Mouse (Mus musculus): ENCODE data around the gene Fmo4. TPM values are rescaled to one million over a fixed set of nuclear protein-coding genes. Genes with fewer than 3 reads are reported as not detected.

Fmo4 gene
- total RNA-seq (2014; fragmentation: Nextera tagmentation) (not detected in 2 replicates), total RNA-seq (2017) (0.22 TPM in 1 of 2 replicates, not detected in the other), polyA plus RNA-seq (2012) (0.03 TPM in 1 of 2 replicates, not detected in the other)

DNA sequence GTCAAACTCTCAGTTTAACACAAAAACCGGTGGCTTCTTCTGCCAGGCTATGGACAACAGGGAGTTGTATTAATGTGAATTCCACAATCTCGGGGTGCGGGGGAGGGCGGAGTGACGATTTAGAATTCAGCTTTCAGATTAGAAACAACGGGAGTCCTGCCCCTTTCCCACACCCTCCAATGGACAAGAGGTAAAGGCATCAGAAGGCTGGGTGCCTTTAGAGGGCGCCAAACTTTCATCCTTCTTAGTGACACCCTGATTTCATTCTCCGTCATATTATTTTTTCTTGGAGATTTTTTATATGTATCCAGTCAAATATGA, at the start of gene Fmo4:
Gene Fmo4, minus strand, starts transcription at position 137 of the 321 bp plus-strand sequence.
- ATAC-seq (ENCODE audit: extremely low read depth, insufficient number of reproducible peaks, low FRiP score, poor library complexity, severe bottlenecking): no peak
- TF ChIP-seq GATA1 (IDR thresholded peaks at IDR 0.05; ENCODE audit: borderline replicate concordance, low read length): no peak
- no peak for TF ChIP-seq TAL1 (conservative IDR thresholded peaks at IDR 0.05; ENCODE audit: low read depth, low read length)
- TF ChIP-seq GATA2 (IDR thresholded peaks at IDR 0.05; ENCODE audit: borderline replicate concordance, low read depth, low read length): no peak
- Histone ChIP-seq H3K9me3 (replicated peaks) (no peaks in the 10 kb centered on the region), H3K4me3 (ENCODE audit: low read depth, low read length) (no peak within 1 kb of the TSS), H3K36me3 (replicated peaks) (no peaks in the 10 kb centered on the region), H3K27me3 (ENCODE audit: insufficient read depth, low read length) (peaks cover 6% of the 10 kb centered on the region), H3K4me1 (ENCODE audit: insufficient read depth, low read depth, low read length) (no peaks in the 10 kb centered on the region)
- no peak for DNase-seq (ENCODE audit: low spot score)

GRCm38 (mm10) chr1:162862328-162862727, 48.6 kb upstream of the Fmo4 start:
- Histone ChIP-seq H3K4me1 (ENCODE audit: insufficient read depth, low read depth, low read length) (no peaks in the 10 kb centered on the region), H3K9me3 (replicated peaks) (no peaks in the 10 kb centered on the region), H3K36me3 (replicated peaks) (no peaks in the 10 kb centered on the region), H3K4me3 (ENCODE audit: low read depth, low read length) (no peak overlapping the region), H3K27me3 (ENCODE audit: insufficient read depth, low read length) (no peaks in the 10 kb centered on the region)
- ATAC-seq (ENCODE audit: extremely low read depth, insufficient number of reproducible peaks, low FRiP score, poor library complexity, severe bottlenecking): no peak
- no peak for DNase-seq (ENCODE audit: low spot score)
- TF ChIP-seq GATA2 (IDR thresholded peaks at IDR 0.05; ENCODE audit: borderline replicate concordance, low read depth, low read length) (no peak), TAL1 (conservative IDR thresholded peaks at IDR 0.05; ENCODE audit: low read depth, low read length) (no peak), CTCF (IDR thresholded peaks at IDR 0.05; ENCODE audit: low read depth, low read length) (no peak), POLR2AphosphoS5 (IDR thresholded peaks at IDR 0.05; ENCODE audit: insufficient replicate concordance, low read depth, low read length) (no peak), GATA1 (IDR thresholded peaks at IDR 0.05; ENCODE audit: borderline replicate concordance, low read length) (no peak)

DNA sequence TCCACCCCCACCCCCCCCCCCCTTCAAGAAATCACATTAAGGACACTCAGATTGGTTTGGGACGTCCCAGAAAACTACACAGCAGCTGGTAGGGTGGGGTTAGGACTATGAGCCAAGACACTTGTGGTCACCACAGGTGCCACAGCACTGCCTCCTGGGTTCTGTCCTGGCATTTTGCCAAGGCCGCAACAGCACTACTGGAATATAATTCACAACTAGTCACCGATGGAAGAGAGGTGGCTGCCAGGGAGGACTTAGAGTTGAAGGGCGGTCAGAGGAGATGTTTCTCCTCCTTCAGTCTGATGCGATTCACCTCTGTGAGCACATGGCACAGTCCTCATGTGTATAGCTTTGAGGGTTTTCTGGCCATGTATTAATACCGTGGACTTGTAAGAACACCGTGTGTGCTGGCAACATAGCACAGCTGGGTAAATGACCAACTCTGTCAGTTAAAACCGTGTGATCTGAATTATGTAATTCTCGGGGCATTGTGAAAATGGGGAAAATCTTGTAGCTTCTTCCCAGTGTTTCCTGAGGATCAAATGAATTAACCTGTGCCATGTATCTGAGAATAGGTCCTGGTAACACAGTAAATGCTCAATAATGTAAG, 46.3 kb upstream of the Fmo4 start:
- ATAC-seq (ENCODE audit: extremely low read depth, insufficient number of reproducible peaks, low FRiP score, poor library complexity, severe bottlenecking): no peak
- TF ChIP-seq CTCF (IDR thresholded peaks at IDR 0.05; ENCODE audit: low read depth, low read length) (no peak), GATA1 (IDR thresholded peaks at IDR 0.05; ENCODE audit: borderline replicate concordance, low read length) (no peak), GATA2 (IDR thresholded peaks at IDR 0.05; ENCODE audit: borderline replicate concordance, low read depth, low read length) (no peak), TAL1 (conservative IDR thresholded peaks at IDR 0.05; ENCODE audit: low read depth, low read length) (no peak), POLR2AphosphoS5 (IDR thresholded peaks at IDR 0.05; ENCODE audit: insufficient replicate concordance, low read depth, low read length) (no peak)
- H3K36me3 ChIP-seq (replicated peaks): no peaks in the 10 kb centered on the region
- no peaks in the 10 kb centered on the region for H3K27me3 ChIP-seq (ENCODE audit: insufficient read depth, low read length)
- H3K9me3 ChIP-seq (replicated peaks): no peaks in the 10 kb centered on the region
- no peak overlapping the region for H3K4me3 ChIP-seq (ENCODE audit: low read depth, low read length)
- no peak for DNase-seq (ENCODE audit: low spot score)
- no peaks in the 10 kb centered on the region for H3K4me1 ChIP-seq (ENCODE audit: insufficient read depth, low read depth, low read length)

GRCm38 (mm10) chr1:162859545-162859976, 45.8 kb upstream of the Fmo4 start:
- DNase-seq (ENCODE audit: low spot score) (no peak), ATAC-seq (ENCODE audit: extremely low read depth, insufficient number of reproducible peaks, low FRiP score, poor library complexity, severe bottlenecking) (no peak)
- Histone ChIP-seq H3K36me3 (replicated peaks) (no peaks in the 10 kb centered on the region), H3K27me3 (ENCODE audit: insufficient read depth, low read length) (no peaks in the 10 kb centered on the region), H3K4me1 (ENCODE audit: insufficient read depth, low read depth, low read length) (no peaks in the 10 kb centered on the region), H3K4me3 (ENCODE audit: low read depth, low read length) (no peak overlapping the region), H3K9me3 (replicated peaks) (no peaks in the 10 kb centered on the region)
- no peak for TF ChIP-seq GATA2 (IDR thresholded peaks at IDR 0.05; ENCODE audit: borderline replicate concordance, low read depth, low read length)
- no peak for TF ChIP-seq GATA1 (IDR thresholded peaks at IDR 0.05; ENCODE audit: borderline replicate concordance, low read length)
- no peak for TF ChIP-seq POLR2AphosphoS5 (IDR thresholded peaks at IDR 0.05; ENCODE audit: insufficient replicate concordance, low read depth, low read length)
- no peak for TF ChIP-seq CTCF (IDR thresholded peaks at IDR 0.05; ENCODE audit: low read depth, low read length)
- TF ChIP-seq TAL1 (conservative IDR thresholded peaks at IDR 0.05; ENCODE audit: low read depth, low read length): no peak

GRCm38 (mm10) chr1:162858748-162859130, 45.0 kb upstream of the Fmo4 start:
- no peak for ATAC-seq (ENCODE audit: extremely low read depth, insufficient number of reproducible peaks, low FRiP score, poor library complexity, severe bottlenecking)
- no peak for DNase-seq (ENCODE audit: low spot score)
- no peaks in the 10 kb centered on the region for H3K9me3 ChIP-seq (replicated peaks)
- H3K4me3 ChIP-seq (ENCODE audit: low read depth, low read length): no peak overlapping the region
- no peaks in the 10 kb centered on the region for H3K27me3 ChIP-seq (ENCODE audit: insufficient read depth, low read length)
- no peaks in the 10 kb centered on the region for H3K36me3 ChIP-seq (replicated peaks)
- TF ChIP-seq CTCF (IDR thresholded peaks at IDR 0.05; ENCODE audit: low read depth, low read length) (no peak), GATA2 (IDR thresholded peaks at IDR 0.05; ENCODE audit: borderline replicate concordance, low read depth, low read length) (no peak), GATA1 (IDR thresholded peaks at IDR 0.05; ENCODE audit: borderline replicate concordance, low read length) (no peak), POLR2AphosphoS5 (IDR thresholded peaks at IDR 0.05; ENCODE audit: insufficient replicate concordance, low read depth, low read length) (no peak), TAL1 (conservative IDR thresholded peaks at IDR 0.05; ENCODE audit: low read depth, low read length) (no peak)
- H3K4me1 ChIP-seq (ENCODE audit: insufficient read depth, low read depth, low read length): no peaks in the 10 kb centered on the region

DNA sequence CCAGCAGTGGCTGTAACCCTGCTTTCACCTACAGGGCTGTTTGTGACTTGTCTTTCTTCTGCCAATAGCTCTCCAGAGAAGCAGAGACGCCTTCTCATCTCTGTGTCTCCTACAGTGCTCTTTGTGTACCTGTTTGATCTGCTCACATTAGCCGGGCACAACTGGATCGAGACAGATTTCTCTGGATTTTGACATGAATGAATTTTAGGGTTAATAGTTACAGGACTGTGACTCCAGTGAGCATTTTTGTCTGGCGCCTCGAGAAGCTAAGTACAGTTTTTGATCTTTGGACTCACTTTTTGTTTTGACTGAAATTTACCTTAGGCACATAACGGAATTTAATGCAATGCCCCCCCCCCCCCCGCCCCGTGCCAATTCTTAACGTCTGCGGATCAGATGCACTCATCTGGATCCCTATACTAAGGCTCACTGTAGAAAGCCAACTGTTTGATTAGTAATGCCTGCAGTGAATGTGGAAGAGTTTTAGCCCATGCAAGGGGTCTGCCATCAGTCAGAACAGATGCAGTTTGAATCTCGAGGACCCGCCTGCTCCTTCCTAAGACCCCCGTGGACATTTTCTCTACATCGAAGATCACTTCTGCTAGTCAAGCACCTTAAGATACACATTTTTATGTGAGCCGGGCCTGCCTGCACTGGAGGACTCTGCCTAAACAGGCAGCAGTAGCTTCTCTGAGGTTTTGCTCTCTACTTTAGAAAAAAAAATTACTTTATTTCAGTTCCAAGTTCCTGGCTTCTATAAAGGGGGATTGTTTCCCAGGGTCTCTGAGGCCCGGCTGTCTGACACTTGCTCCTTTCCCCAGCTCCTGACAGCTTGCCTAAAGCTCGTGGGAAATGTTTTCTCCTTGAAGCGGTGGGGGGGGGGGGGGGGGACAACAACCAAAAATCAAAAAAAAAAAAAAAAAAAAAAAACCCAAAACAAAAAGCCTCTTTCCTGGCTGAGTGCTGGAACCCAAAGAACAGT, 44.3 kb upstream of the Fmo4 start:
- ATAC-seq (ENCODE audit: extremely low read depth, insufficient number of reproducible peaks, low FRiP score, poor library complexity, severe bottlenecking) (no peak), DNase-seq (ENCODE audit: low spot score) (no peak)
- H3K27me3 ChIP-seq (ENCODE audit: insufficient read depth, low read length): no peaks in the 10 kb centered on the region
- H3K9me3 ChIP-seq (replicated peaks): no peaks in the 10 kb centered on the region
- H3K4me3 ChIP-seq (ENCODE audit: low read depth, low read length): no peak overlapping the region
- H3K36me3 ChIP-seq (replicated peaks): no peaks in the 10 kb centered on the region
- TF ChIP-seq GATA2 (IDR thresholded peaks at IDR 0.05; ENCODE audit: borderline replicate concordance, low read depth, low read length): no peak
- TF ChIP-seq GATA1 (IDR thresholded peaks at IDR 0.05; ENCODE audit: borderline replicate concordance, low read length): no peak
- no peak for TF ChIP-seq TAL1 (conservative IDR thresholded peaks at IDR 0.05; ENCODE audit: low read depth, low read length)
- no peak for TF ChIP-seq POLR2AphosphoS5 (IDR thresholded peaks at IDR 0.05; ENCODE audit: insufficient replicate concordance, low read depth, low read length)
- no peak for TF ChIP-seq CTCF (IDR thresholded peaks at IDR 0.05; ENCODE audit: low read depth, low read length)
- H3K4me1 ChIP-seq (ENCODE audit: insufficient read depth, low read depth, low read length): no peaks in the 10 kb centered on the region

Data from G1E (cell line).